Mouse (Mus musculus): ENCODE measurements at regions not wholly inside any gene's neighbourhood (a gene's known extent, or its start where the extent isn't known, plus 50 kb on each side); places are given as distances from the start of the nearest gene placed in this dataset.
A peak's percentile ranks its signal among the peaks of the same experiment; 100 is the strongest.

- DNase-seq (ENCODE audit: low spot score in 2 of 2): peak; percentile 66 to 76
These were observed 917.5 kb downstream of the Olfm4 start for GRCm38 (mm10) chr14:80901346-80901745.

DNA sequence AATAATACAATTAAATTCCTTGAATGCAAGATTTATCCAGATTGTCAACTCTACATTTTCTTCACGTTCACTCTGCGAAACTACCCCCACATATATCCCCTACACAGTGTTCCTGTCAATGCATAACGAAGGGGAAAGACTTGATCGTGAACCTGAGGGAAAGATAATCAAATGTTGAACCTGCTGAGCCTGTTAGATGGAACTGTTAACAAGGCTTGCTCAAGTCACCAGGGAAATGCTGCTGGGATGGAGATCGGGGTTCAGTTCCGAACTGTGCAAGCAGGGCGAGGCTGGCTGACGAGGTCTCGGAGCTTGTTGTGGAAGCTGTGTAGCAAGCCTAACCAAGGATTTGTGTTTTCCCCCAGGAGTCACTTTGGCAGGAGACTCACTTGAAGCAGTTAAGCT, 917.9 kb downstream of the Olfm4 start:
- DNase-seq (ENCODE audit: low spot score in 2 of 2): peak; percentile 18 to 38

GRCm38 (mm10) chr14:80916031-80916430, 932.1 kb downstream of the Olfm4 start:
- DNase-seq (ENCODE audit: low spot score in 2 of 2): no peak

DNA sequence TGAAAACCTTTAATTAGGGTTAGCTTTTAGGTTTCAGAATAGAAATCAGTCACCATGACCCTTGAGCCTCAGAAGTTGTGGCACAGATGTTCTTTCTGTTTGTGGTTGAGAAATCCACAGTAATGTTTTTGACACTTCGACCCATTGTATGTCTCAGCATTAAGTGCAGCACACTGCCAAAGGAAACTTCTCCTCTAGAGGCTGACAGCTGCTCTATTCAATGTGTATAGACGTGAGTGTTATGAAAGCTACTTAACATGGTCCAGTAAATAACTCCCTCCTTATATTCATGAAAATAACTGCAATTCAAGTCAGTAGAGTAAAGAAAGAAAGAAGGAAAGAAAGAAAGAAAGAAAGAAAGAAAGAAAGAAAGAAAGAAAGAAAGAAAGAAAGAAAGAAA, 939.9 kb downstream of the Olfm4 start:
- DNase-seq (ENCODE audit: low spot score in 2 of 2): no peak

GRCm38 (mm10) chr14:80959966-80960365, 976.1 kb downstream of the Olfm4 start:
- no peak for DNase-seq (ENCODE audit: low spot score in 2 of 2)

- DNase-seq (ENCODE audit: low spot score in 2 of 2): no peak
These were observed 991.9 kb downstream of the Olfm4 start for GRCm38 (mm10) chr14:80975795-80976194.

GRCm38 (mm10) chr14:80976662-80977061, 992.8 kb downstream of the Olfm4 start:
- DNase-seq (ENCODE audit: low spot score in 2 of 2): no peak

DNA sequence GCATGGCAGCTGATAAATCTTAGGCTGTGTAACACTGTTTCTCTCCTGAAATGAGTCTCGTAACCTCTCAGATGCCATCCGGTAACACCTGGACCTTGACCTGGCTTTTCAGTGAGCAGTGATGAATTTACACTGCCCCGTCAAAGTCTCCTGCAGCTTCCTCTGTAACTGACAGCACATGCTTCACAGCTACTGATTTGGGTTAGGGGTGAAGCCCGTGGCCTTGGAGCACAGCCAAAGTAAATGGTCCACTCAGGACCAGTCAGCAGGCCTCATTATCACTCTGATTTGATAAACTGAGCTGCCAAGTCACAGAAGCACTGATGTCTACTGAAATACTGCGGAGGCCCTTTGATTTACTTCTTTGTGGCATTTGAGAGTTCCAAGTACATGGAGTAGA, 995.6 kb downstream of the Olfm4 start:
- DNase-seq (ENCODE audit: low spot score in 2 of 2): no peak

GRCm38 (mm10) chr14:80990192-80990591, 1006.3 kb downstream of the Olfm4 start:
- DNase-seq (ENCODE audit: low spot score in 2 of 2): no peak

GRCm38 (mm10) chr14:80990679-80991286, 1006.9 kb downstream of the Olfm4 start:
- DNase-seq (ENCODE audit: low spot score in 2 of 2): no peak

DNA sequence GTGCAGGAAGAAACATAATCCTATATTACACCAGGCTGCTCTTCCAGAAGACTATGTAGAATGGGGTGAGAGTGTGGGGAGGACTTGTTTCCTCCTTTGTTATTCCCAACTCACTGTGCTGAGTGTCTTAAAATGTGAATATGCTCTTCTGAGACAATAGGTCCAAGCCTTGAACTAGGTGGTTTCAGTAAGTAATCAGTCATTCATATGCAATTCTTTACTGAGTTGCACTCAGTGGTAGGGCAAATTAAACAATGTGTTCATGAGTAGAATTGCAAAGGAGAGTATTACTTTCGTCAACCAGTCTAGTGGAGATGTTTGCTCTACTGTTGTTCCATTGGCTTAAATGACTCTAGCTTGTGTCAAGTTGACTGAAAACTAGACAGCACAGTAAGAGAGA, 1015.1 kb downstream of the Olfm4 start:
- DNase-seq (ENCODE audit: low spot score in 2 of 2): no peak

DNA sequence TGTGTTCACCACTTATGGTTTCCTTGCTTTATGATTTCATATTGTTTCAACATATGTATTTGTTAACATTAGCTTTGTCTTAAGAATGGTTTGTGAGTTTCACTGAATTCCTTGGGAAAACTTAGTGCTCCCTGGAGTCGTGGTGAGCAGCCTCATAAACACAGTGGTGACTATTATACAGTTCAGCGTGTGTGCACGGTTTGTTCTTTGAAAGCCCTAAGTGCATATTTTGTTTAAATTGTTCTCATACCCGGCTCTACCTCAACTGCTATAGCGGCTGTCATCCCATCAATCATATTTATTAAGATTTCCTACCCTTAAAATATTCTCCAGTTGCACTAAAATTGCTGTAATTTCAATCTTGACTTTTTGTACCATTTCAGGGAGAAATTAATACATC, 1029.3 kb downstream of the Olfm4 start:
- no peak for DNase-seq (ENCODE audit: low spot score in 2 of 2)

DNA sequence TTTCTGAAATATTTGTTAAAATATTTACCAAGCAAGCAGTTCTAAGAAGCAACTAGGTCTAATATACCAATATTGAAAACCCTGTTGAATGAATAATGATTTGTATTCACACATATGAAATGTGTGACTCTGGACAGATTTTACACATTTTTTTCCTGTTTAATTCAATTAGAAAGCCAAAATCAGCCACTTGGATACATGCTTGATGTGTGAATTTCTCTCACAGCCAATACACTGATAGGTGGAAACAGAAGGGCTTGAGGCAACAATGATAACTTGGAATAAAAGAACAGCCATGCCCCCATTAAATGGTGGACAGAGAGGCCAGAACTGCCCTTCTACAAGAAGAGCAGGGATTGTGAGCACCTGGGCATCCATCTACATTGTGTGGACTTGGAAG, 1047.6 kb downstream of the Olfm4 start:
- peak; percentile 23 for DNase-seq (ENCODE audit: low spot score in 2 of 2)

GRCm38 (mm10) chr14:81037635-81038034, 1053.8 kb downstream of the Olfm4 start:
- DNase-seq (ENCODE audit: low spot score in 2 of 2): no peak

GRCm38 (mm10) chr14:81038045-81038444, 1054.2 kb downstream of the Olfm4 start:
- DNase-seq (ENCODE audit: low spot score in 2 of 2): no peak
